Comparison of ENCODE assay signal across 8 mouse cellular contexts in genomic region chr1:156041451-156042241, GRCm38 (mm10). TPM values are rescaled to one million over a fixed set of nuclear protein-coding genes. Genes with fewer than 3 reads are reported as not detected.
A peak's percentile ranks its signal among the peaks of the same experiment; 100 is the strongest.
DNase-seq lines count a peak whose midpoint lies in the region; ATAC-seq and TF ChIP-seq lines count a peak whose summit lies in the region.

No protein-coding gene starts in this region.

- peak overlapping the region; percentile 17 for H3K27ac ChIP-seq in heart, embryonic 12.5 days (ENCODE audit: poor library complexity, severe bottlenecking)
- H3K27ac ChIP-seq in hindbrain, embryonic 11.5 days (ENCODE audit: low read depth, low read length) = no peak overlapping the region
- H3K27ac ChIP-seq in midbrain, embryonic 12.5 days (replicated peaks) = no peak overlapping the region

- H3K36me3 ChIP-seq in heart, embryonic 12.5 days = peaks cover 15% of the 10 kb centered on the region
- H3K36me3 ChIP-seq in G1E (replicated peaks) = peaks cover 44% of the 10 kb centered on the region
- H3K36me3 ChIP-seq in hindbrain, embryonic 11.5 days (ENCODE audit: control insufficient read depth, insufficient read depth, low read length) = no peaks in the 10 kb centered on the region
- peaks cover 16% of the 10 kb centered on the region; the same call in 1 of the 2 replicates for H3K36me3 ChIP-seq in midbrain, embryonic 12.5 days

- H3K9me3 ChIP-seq in heart, embryonic 12.5 days (replicated peaks) = no peaks in the 10 kb centered on the region
- no peaks in the 10 kb centered on the region for H3K9me3 ChIP-seq in G1E (replicated peaks)
- no peaks in the 10 kb centered on the region for H3K9me3 ChIP-seq in hindbrain, embryonic 11.5 days (ENCODE audit: control insufficient read depth, low read length)
- H3K9me3 ChIP-seq in midbrain, embryonic 12.5 days = no peaks in the 10 kb centered on the region

- H3K4me3 ChIP-seq in heart, embryonic 12.5 days = peak overlapping the region; percentile 54
- peak overlapping the region; percentile 72 for H3K4me3 ChIP-seq in G1E (ENCODE audit: low read depth, low read length)
- peak overlapping the region; percentile 29 for H3K4me3 ChIP-seq in hindbrain, embryonic 11.5 days (ENCODE audit: low read depth, low read length)
- peak overlapping the region; percentile 62 for H3K4me3 ChIP-seq in midbrain, embryonic 12.5 days

- no peak for TF ChIP-seq CTCF in G1E (IDR thresholded peaks at IDR 0.05; ENCODE audit: low read depth, low read length)

- WGBS in heart, embryonic 12.5 days = 19% methylated on average over 7 of the region's 7 CpGs
- 47% methylated on average over 7 of the region's 7 CpGs for WGBS in hindbrain, embryonic 11.5 days
- WGBS in midbrain, embryonic 12.5 days = 56% methylated on average over 7 of the region's 7 CpGs

- intact Hi-C loops in gastrocnemius, postnatal 36 days (cut with DNase I) = no loop called here

- peaks cover 38% of the 10 kb centered on the region for H3K4me1 ChIP-seq in heart, embryonic 12.5 days (replicated peaks)
- H3K4me1 ChIP-seq in G1E (ENCODE audit: insufficient read depth, low read depth, low read length) = peaks cover 58% of the 10 kb centered on the region
- 0 out of 2 replicates have a peak, but pooled peaks cover 2% of the 10 kb centered on the region for H3K4me1 ChIP-seq in hindbrain, embryonic 11.5 days (replicated peaks; ENCODE audit: control insufficient read depth, insufficient read depth, low read length)
- peaks cover 17% of the 10 kb centered on the region for H3K4me1 ChIP-seq in midbrain, embryonic 12.5 days

- no peaks in the 10 kb centered on the region for H3K27me3 ChIP-seq in heart, embryonic 12.5 days (replicated peaks)
- H3K27me3 ChIP-seq in G1E (ENCODE audit: insufficient read depth, low read length) = no peaks in the 10 kb centered on the region
- no peaks in the 10 kb centered on the region for H3K27me3 ChIP-seq in hindbrain, embryonic 11.5 days (ENCODE audit: control insufficient read depth, insufficient read depth, low read length)
- H3K27me3 ChIP-seq in midbrain, embryonic 12.5 days = no peaks in the 10 kb centered on the region

- DNase-seq in heart, adult 9 months (ENCODE audit: low spot score in 2 of 2) = no peak
- DNase-seq in G1E (ENCODE audit: low spot score) = no peak
- DNase-seq in hindbrain, embryonic 11.5 days (ENCODE audit: low spot score) = peak; percentile 8
- no peak for DNase-seq in gastrocnemius, postnatal 36 days
- DNase-seq in right cerebral cortex, postnatal 10 days (ENCODE audit: low spot score in 2 of 2) = no peak

- ATAC-seq in heart, embryonic 12.5 days (ENCODE audit: insufficient number of reproducible peaks, low FRiP score) = peak; percentile 71; the same call in 1 of the 2 replicates
- no peak for ATAC-seq in G1E (ENCODE audit: extremely low read depth, insufficient number of reproducible peaks, low FRiP score, poor library complexity, severe bottlenecking)
- ATAC-seq in hindbrain, embryonic 11.5 days (ENCODE audit: low FRiP score) = no peak
- no peak for ATAC-seq in midbrain, embryonic 12.5 days (ENCODE audit: low FRiP score, low read depth)
- ATAC-seq in monocyte, adult 5-6 weeks (replicated peaks; ENCODE audit: insufficient number of reproducible peaks, low FRiP score, low TSS enrichment, poor library complexity, severe bottlenecking) = no peak

- H3K4me2 ChIP-seq in heart, embryonic 12.5 days = peak overlapping the region; percentile 88
- peak overlapping the region; percentile 43 for H3K4me2 ChIP-seq in hindbrain, embryonic 11.5 days (replicated peaks; ENCODE audit: low read depth, low read length)
- H3K4me2 ChIP-seq in midbrain, embryonic 12.5 days (replicated peaks) = peak overlapping the region; percentile 55

- H3K9ac ChIP-seq in heart, embryonic 12.5 days = peak overlapping the region; percentile 68
- H3K9ac ChIP-seq in hindbrain, embryonic 11.5 days (ENCODE audit: low read depth, low read length) = 0 out of 2 replicates have a peak overlapping the region, but pooled peaks have one; percentile 25
- H3K9ac ChIP-seq in midbrain, embryonic 12.5 days (replicated peaks) = no peak overlapping the region

RNA-seq across cellular contexts. Expression of gene Tor1aip1, which starts 5.4 kb away (rescaled TPM):
- polyA plus RNA-seq in heart, embryonic 12.5 days (2016; fragmentation: Nextera tagmentation; extraction: Ambion mirVana) = 35.6 and 36.9 TPM in 2 replicates
- total RNA-seq in G1E (2014; fragmentation: Nextera tagmentation) (53.2 and 65.4 TPM in 2 replicates), G1E (2017) (15.5 and 18.8 TPM in 2 replicates)
- polyA plus RNA-seq in G1E (2012) = 25.8 and 32.0 TPM in 2 replicates
- polyA plus RNA-seq in hindbrain, embryonic 11.5 days (2014; fragmentation: Nextera tagmentation; extraction: Ambion mirVana) = 38.8 and 44.1 TPM in 2 replicates
- polyA plus RNA-seq in midbrain, embryonic 12.5 days (2016; fragmentation: Nextera tagmentation; extraction: Ambion mirVana) = 37.6 and 41.3 TPM in 2 replicates
- 86.4 to 108 TPM (median 91.2 TPM) in 3 replicates for total RNA-seq in monocyte, adult 5-6 weeks (2017)
- total RNA-seq in gastrocnemius, postnatal 36 days (2021) = 100 to 1,000 TPM in 1 of 2 experiments, 10 to 100 TPM in 1; 88.8 to 105 TPM

RNA-seq across cellular contexts. Expression of gene Tor1aip2, which starts 6.4 kb away (rescaled TPM):
- 93.3 and 100 TPM in 2 replicates for polyA plus RNA-seq in heart, embryonic 12.5 days (2016; fragmentation: Nextera tagmentation; extraction: Ambion mirVana)
- total RNA-seq in G1E (2014; fragmentation: Nextera tagmentation) = 171 and 207 TPM in 2 replicates
- 102 and 115 TPM in 2 replicates for total RNA-seq in G1E (2017)
- 9.6 and 17.5 TPM in 2 replicates for polyA plus RNA-seq in G1E (2012)
- 112 and 123 TPM in 2 replicates for polyA plus RNA-seq in hindbrain, embryonic 11.5 days (2014; fragmentation: Nextera tagmentation; extraction: Ambion mirVana)
- polyA plus RNA-seq in midbrain, embryonic 12.5 days (2016; fragmentation: Nextera tagmentation; extraction: Ambion mirVana) = 95.0 and 95.6 TPM in 2 replicates
- total RNA-seq in monocyte, adult 5-6 weeks (2017) = 43.7 to 58.5 TPM (median 52.0 TPM) in 3 replicates
- total RNA-seq in gastrocnemius, postnatal 36 days (2021) = 10 to 100 TPM; 47.8 to 48.3 TPM
